Mouse (Mus musculus) B cell, adult (primary cell): ENCODE results near the gene Cdh24. TPM values are rescaled to one million over a fixed set of nuclear protein-coding genes. Genes with fewer than 3 reads are reported as not detected.

ENCODE experiments used
- total RNA-seq: library from RNA; stranded (reverse); gene quantifications from 4 replicates; pipeline ENCODE4 v1.2.4, GENCODE M21; 2023; ENCODE audit not compliant: inconsistent age

Gene Cdh24
- 3.8 to 6.9 TPM (median 4.5 TPM) in 4 replicates for total RNA-seq

DNA sequence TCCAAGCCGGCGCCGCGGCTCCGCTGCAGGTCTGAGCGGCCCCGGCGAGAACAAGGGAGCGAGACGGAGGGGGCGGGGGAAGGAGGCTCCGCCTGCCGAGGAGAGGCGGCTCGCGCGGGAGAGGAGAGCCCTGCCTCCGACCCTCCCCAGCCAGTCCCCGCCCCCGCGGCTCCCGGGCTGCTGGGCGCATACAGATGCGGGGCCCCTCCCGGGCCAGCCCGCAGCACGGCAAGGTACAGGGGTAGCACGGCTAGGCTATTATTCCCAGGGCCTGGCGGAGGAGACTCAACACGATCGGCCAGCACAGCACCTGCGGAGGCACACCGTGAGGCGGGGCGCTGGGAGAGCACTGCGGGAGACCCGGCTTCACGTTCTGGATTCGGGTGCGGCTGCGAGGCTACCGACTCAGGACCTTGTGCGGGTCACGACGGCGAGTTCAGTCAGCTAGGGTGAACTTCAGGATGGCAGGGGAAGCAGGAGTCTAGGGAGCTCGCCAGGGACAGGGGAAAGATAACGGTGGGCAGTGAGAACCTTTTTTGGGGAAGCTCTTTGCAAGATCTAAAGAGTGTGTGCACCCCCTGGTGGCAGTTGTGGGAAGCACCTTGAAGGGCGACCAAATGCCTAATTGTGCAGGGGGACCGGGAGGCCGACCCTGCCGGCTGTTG, at the start of gene Cdh24:
Gene Cdh24, minus strand, starts transcription at position 60 of the 665 bp plus-strand sequence.

DNA sequence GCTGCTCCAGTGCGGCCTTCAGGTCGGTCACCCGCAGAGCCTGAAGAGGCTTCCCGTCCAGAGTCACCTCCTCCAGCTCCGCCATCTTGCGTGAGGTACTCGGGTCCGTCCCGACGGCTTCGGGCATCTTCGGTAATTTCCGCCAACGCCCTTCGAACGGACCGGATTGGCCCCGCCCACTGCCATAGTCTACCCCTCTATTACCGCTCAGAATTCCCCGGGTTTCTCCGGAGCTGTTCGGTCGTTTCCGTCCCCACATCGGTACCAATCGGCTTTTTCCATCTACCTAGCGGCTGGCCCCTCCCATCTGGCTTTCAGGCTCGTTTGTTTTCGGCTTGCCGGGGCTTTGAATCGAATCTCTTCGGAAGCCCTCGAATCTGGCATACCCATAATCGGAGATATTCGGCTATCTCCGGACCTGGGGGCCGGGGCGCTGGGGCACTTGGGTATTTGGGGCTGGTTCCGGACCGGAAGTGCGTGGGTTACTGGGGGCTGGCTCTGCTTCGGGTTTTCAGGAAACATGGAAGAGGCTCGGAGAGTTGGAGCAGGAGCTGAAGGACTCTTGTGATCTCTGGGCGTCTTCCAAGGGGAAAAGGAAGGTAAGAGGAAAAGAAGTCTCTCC, 45.5 kb upstream of the Cdh24 start, which contains the start of gene Acin1:
Gene Acin1, minus strand, starts transcription at position 410 of the 622 bp plus-strand sequence.

GRCm38 (mm10) chr14:54686063-54686521, 44.9 kb upstream of the Cdh24 start, which contains the start of gene 1700123O20Rik:
TSS of gene 1700123O20Rik (plus strand) at chr14:54686216.

GRCm38 (mm10) chr14:54640946-54641304, 239 bp downstream of the Cdh24 start, which contains the start of gene Gm17606:
TSS of gene Gm17606 (plus strand) at chr14:54640952.

GRCm38 (mm10) chr14:54621133-54621532, 20.0 kb downstream of the Cdh24 start, which contains the start of gene Psmb11:
TSS of gene Psmb11 (plus strand) at chr14:54621433.

GRCm38 (mm10) chr14:54617897-54618365, 23.2 kb downstream of the Cdh24 start, which contains the start of gene Psmb5:
TSS of gene Psmb5 (minus strand) at chr14:54618022.

GRCm38 (mm10) chr14:54605752-54606321, 35.3 kb downstream of the Cdh24 start, which contains the start of gene 4931414P19Rik:
TSS of gene 4931414P19Rik (minus strand) at chr14:54605993.

Other genes starting within 250 kb of the Cdh24 start
- 7.1 to 10.6 TPM (median 8.9 TPM) in 4 replicates for gene Slc7a7, start 223.6 kb downstream of the Cdh24 start, total RNA-seq
- 88.1 to 99.8 TPM (median 93.2 TPM) in 4 replicates for gene Mrpl52, start 214.5 kb downstream of the Cdh24 start, total RNA-seq
- gene Mmp14, start 209.8 kb downstream of the Cdh24 start, total RNA-seq, result 0.33 to 1.7 TPM (median 1.6 TPM) in 4 replicates
- gene Lrp10, start 177.2 kb downstream of the Cdh24 start, total RNA-seq, result 180 to 202 TPM (median 185 TPM) in 4 replicates
- gene Rem2, start 165.3 kb downstream of the Cdh24 start, total RNA-seq, result 1.1 to 2.1 TPM (median 1.4 TPM) in 4 replicates
- gene Prmt5, start 123.8 kb downstream of the Cdh24 start, total RNA-seq, result 31.8 to 42.2 TPM (median 34.2 TPM) in 4 replicates
- 10.7 to 13.0 TPM (median 12.2 TPM) in 4 replicates for gene Haus4, start 86.7 kb downstream of the Cdh24 start, total RNA-seq
- gene Ajuba, start 63.8 kb downstream of the Cdh24 start, total RNA-seq, result 0.18 to 0.32 TPM in 2 of 4 replicates, not detected in the others
- 5.1 to 9.3 TPM (median 6.8 TPM) in 4 replicates for gene 4931414P19Rik, start 35.4 kb downstream of the Cdh24 start, total RNA-seq
- gene Psmb5, start 23.3 kb downstream of the Cdh24 start, total RNA-seq, result 55.7 to 68.6 TPM (median 59.9 TPM) in 4 replicates
- gene Psmb11, start 19.9 kb downstream of the Cdh24 start, total RNA-seq, result not detected in 4 replicates
- gene Gm17606, start 412 bp downstream of the Cdh24 start, total RNA-seq, result not detected in 4 replicates
- 25.3 to 32.9 TPM (median 30.5 TPM) in 4 replicates for gene 1700123O20Rik, start 44.9 kb upstream of the Cdh24 start, total RNA-seq
- 488 to 550 TPM (median 542 TPM) in 4 replicates for gene Acin1, start 45.6 kb upstream of the Cdh24 start, total RNA-seq
- not detected in 4 replicates for gene Gm29776, start 57.5 kb upstream of the Cdh24 start, total RNA-seq
- gene Cebpe, start 70.8 kb upstream of the Cdh24 start, total RNA-seq, result not detected in 4 replicates
- 0.27 to 0.51 TPM (median 0.37 TPM) in 4 replicates for gene Slc7a8, start 140.6 kb upstream of the Cdh24 start, total RNA-seq
- gene Rnf212b, start 172.8 kb upstream of the Cdh24 start, total RNA-seq, result not detected in 4 replicates
- gene Homez, start 229.6 kb upstream of the Cdh24 start, total RNA-seq, result 4.9 to 10.9 TPM (median 7.9 TPM) in 4 replicates
- gene Ppp1r3e, start 236.2 kb upstream of the Cdh24 start, total RNA-seq, result 2.1 to 3.8 TPM (median 2.4 TPM) in 4 replicates
- gene Bcl2l2, start 242.0 kb upstream of the Cdh24 start, total RNA-seq, result 7.1 to 13.1 TPM (median 10.6 TPM) in 4 replicates
- gene Gm20521, start 242.1 kb upstream of the Cdh24 start, total RNA-seq, result 1.8 to 3.4 TPM (median 3.3 TPM) in 3 of 4 replicates, not detected in the other